Mouse (Mus musculus) limb, embryonic 12.5 days (tissue): ENCODE data around the gene Scel. TPM values are rescaled to one million over a fixed set of nuclear protein-coding genes. Genes with fewer than 3 reads are reported as not detected.

Experiments
- ATAC-seq: fragments of 200-750 bp; cut with Nextera tagmentation; 2 replicates; pipeline ENCODE4 v1.8.0; 2017; ENCODE audit warnings: low read depth, moderate TSS enrichment; ENCODE audit not compliant: insufficient number of reproducible peaks, insufficient read depth, low FRiP score, low TSS enrichment
- H3K27ac ChIP-seq: fragments of 300-500 bp; sonication (generic); 2 replicates; pipeline ENCODE4 v1.5.1; 2016; ENCODE audit warnings: mild to moderate bottlenecking, moderate library complexity
- H3K27me3 ChIP-seq: fragments of 300-500 bp; sonication (generic); 2 replicates; pipeline ENCODE4 v1.6.1; 2016; ENCODE audit warnings: mild to moderate bottlenecking, moderate library complexity
- H3K36me3 ChIP-seq: fragments of 300-500 bp; sonication (generic); 2 replicates; pipeline ENCODE4 v1.6.1; 2016; ENCODE audit warnings: mild to moderate bottlenecking, moderate library complexity
- H3K4me1 ChIP-seq: fragments of 300-500 bp; sonication (generic); replicated peaks from 2 replicates; pipeline ENCODE4 v1.6.1; 2016
- H3K4me2 ChIP-seq: fragments of 300-500 bp; sonication (generic); 2 replicates; pipeline ENCODE4 v1.6.1; 2016; ENCODE audit warnings: mild to moderate bottlenecking, moderate library complexity
- H3K4me3 ChIP-seq: fragments of 300-500 bp; sonication (generic); replicated peaks from 2 replicates; pipeline ENCODE4 v1.5.1; 2016; ENCODE audit warnings: mild to moderate bottlenecking
- H3K9ac ChIP-seq: fragments of 300-500 bp; sonication (generic); replicated peaks from 2 replicates; pipeline ENCODE4 v1.6.1; 2016; ENCODE audit warnings: mild to moderate bottlenecking, moderate library complexity
- H3K9me3 ChIP-seq: fragments of 300-500 bp; sonication (generic); 2 replicates; pipeline ENCODE4 v1.6.1; 2016; ENCODE audit warnings: mild to moderate bottlenecking, moderate library complexity
- WGBS: fragments of 180-500 bp; shearing (Covaris S2); methylation state at CpG from one replicate; pipeline ENCODE4 v1.1.7; 2016; 5-methylcytosine and 5-hydroxymethylcytosine counted together
- polyA plus RNA-seq: library from polyadenylated mRNA; unstranded; fragments of >200 nt; fragmentation: Nextera tagmentation; extraction: Ambion mirVana; gene quantifications from 2 replicates; pipeline ENCODE4 v1.2.1, GENCODE M21; 2016

The Scel gene
- polyA plus RNA-seq, 1 experiment from 2014 or later, result 0.11 TPM

DNA sequence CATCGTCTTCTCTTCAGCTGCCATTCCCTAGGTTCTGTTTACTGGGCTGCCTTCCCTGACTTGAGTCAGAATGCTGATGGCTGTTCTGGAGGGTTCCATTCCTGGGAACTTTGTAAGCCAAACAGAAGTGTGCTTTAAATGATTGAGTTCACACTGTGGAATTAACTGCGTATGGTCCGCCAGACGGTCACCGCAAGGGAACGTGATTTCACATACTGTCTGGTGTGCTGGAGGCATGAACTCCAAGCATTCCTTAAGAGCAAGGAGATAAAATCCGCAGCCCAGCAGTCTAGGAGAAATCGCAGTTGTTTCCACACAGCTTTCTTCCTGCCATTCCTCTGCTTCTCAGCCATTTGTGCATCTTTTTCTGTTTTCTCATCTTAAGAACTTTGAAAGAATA lies 2.3 kb downstream of the Scel start:
- Histone ChIP-seq H3K4me1 (peaks cover 5% of the 10 kb centered on the region; the same call in 1 of the 2 replicates), H3K4me3 (no peak overlapping the region), H3K9me3 (no peaks in the 10 kb centered on the region), H3K27ac (no peak overlapping the region), H3K36me3 (no peaks in the 10 kb centered on the region), H3K4me2 (no peak overlapping the region), H3K9ac (no peak overlapping the region), H3K27me3 (no peaks in the 10 kb centered on the region)
- ATAC-seq, result no peak
- 76% methylated on average over 8 of the region's 8 CpGs for WGBS

DNA sequence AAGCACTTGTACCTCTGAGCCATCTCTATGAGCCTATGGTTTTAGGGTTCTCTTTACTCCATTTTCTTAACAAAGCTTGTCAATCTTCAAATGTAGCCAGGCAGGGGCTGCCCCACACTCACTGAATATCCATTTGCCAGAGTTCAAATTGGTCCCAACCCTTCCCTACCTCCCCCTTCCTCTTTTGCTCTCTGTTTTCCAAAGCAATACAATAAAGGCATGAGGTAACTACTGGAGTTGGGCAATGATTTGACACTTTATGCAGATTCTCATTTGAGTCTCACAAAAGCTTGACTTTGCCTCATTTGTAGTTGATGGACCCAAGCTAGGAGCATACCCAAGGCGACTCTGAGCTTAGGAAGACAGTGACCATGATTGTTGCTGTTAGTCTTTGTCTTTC lies 13.1 kb downstream of the Scel start:
- Histone ChIP-seq H3K4me3 (no peak overlapping the region), H3K9me3 (peaks cover 12% of the 10 kb centered on the region; the same call in 1 of the 2 replicates), H3K9ac (no peak overlapping the region), H3K27ac (no peak overlapping the region), H3K4me2 (no peak overlapping the region), H3K27me3 (no peaks in the 10 kb centered on the region), H3K4me1 (no peaks in the 10 kb centered on the region), H3K36me3 (no peaks in the 10 kb centered on the region)
- WGBS, result 85% methylated on average over 1 of the region's 1 CpGs
- no peak for ATAC-seq

DNA sequence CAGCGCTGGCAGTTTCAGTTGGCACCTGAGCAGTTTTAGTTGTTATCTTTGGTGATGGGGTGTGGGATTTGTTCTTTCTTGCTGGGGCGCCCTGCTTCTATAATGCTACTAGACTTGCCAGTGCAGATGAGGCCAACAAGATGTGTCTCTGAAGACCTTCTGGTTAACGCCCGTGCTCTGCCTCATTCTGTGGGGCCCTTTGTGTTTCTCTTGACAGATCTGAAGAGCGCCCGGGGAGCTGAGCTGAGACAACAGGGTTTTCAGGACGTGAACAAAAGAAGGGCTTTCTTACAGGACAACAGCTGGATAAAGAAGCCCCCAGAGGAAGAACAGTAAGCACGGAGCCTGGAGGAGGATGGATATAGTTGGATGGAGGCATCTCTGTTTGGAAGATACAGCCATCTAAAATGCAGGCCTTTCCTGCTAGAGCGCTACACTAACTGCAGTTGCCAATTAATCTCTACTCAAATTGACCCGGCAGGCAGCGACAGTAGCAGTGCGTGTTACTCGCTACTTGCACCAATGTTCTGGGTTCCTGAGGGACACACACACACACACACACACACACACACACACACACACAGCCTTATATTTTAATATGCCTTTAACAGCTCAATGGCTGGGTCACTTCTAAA lies 16.7 kb downstream of the Scel start:
- Histone ChIP-seq H3K27me3 (no peaks in the 10 kb centered on the region), H3K27ac (no peak overlapping the region), H3K4me1 (no peaks in the 10 kb centered on the region), H3K9me3 (peaks cover 12% of the 10 kb centered on the region; the same call in 1 of the 2 replicates), H3K9ac (no peak overlapping the region), H3K4me2 (no peak overlapping the region), H3K36me3 (no peaks in the 10 kb centered on the region), H3K4me3 (no peak overlapping the region)
- no peak for ATAC-seq
- WGBS, result 76% methylated on average over 13 of the region's 13 CpGs

- Histone ChIP-seq H3K4me1 (no peaks in the 10 kb centered on the region), H3K27ac (no peak overlapping the region), H3K4me3 (no peak overlapping the region), H3K9ac (no peak overlapping the region), H3K4me2 (no peak overlapping the region), H3K36me3 (no peaks in the 10 kb centered on the region), H3K27me3 (no peaks in the 10 kb centered on the region), H3K9me3 (peaks cover 7% of the 10 kb centered on the region; the same call in 1 of the 2 replicates)
- ATAC-seq, result no peak
- WGBS, result 83% methylated on average over 11 of the region's 11 CpGs
Measured at GRCm38 (mm10) chr14:103531722-103532341, 18.7 kb downstream of the Scel start.

GRCm38 (mm10) chr14:103535511-103536024 lies 22.4 kb downstream of the Scel start:
- 83% methylated on average over 8 of the region's 8 CpGs for WGBS
- Histone ChIP-seq H3K4me3 (no peak overlapping the region), H3K9me3 (no peaks in the 10 kb centered on the region), H3K27me3 (no peaks in the 10 kb centered on the region), H3K36me3 (no peaks in the 10 kb centered on the region), H3K4me2 (no peak overlapping the region), H3K4me1 (no peaks in the 10 kb centered on the region), H3K27ac (no peak overlapping the region), H3K9ac (no peak overlapping the region)
- no peak for ATAC-seq

- no peak for ATAC-seq
Measured at GRCm38 (mm10) chr14:103536334-103536733, 23.2 kb downstream of the Scel start.

DNA sequence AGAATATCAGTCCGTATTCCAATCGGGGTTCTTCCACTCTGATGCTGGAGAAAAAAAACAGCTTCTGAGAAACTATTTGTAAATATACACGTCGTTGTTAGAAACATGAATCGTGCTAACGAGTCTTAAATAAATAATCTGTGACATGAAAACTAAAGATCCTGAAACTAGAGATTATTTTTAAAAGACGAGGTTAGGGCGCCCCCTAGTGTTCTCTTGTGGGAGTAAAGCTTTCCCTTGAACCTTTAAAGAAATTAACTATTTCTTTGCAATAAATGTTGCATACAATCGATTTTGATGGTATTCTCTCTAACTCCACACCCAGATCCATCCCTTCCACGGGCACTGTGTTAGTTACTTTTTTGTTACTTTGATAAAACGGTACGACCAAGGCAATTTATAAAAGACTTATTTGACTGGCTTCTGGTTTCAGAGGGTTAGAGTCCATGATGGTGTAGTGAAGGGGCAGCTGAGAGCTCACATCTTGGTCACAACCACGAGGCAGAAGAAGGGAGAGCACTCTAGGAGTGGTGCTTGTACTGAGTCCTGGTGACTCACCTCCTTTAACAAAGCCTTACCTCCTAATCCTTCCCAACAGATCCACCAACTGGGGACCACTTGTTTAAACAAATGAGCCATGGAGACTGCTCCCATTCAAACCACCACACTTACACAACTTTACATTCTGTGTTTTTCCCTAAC lies 24.4 kb downstream of the Scel start:
- H3K36me3 ChIP-seq, result no peaks in the 10 kb centered on the region
- no peak overlapping the region for H3K9ac ChIP-seq
- H3K4me1 ChIP-seq, result no peaks in the 10 kb centered on the region
- H3K4me3 ChIP-seq, result no peak overlapping the region
- 17% methylated on average over 13 of the region's 13 CpGs for WGBS
- no peaks in the 10 kb centered on the region for H3K9me3 ChIP-seq
- no peak overlapping the region for H3K4me2 ChIP-seq
- no peaks in the 10 kb centered on the region for H3K27me3 ChIP-seq
- H3K27ac ChIP-seq, result no peak overlapping the region
- no peak for ATAC-seq

More at GRCm38 (mm10) chr14:103536334-103536733, 23.2 kb downstream of the Scel start:
- no peak overlapping the region for H3K4me2 ChIP-seq
- no peak overlapping the region for H3K27ac ChIP-seq
- no peaks in the 10 kb centered on the region for H3K4me1 ChIP-seq
- H3K36me3 ChIP-seq, result no peaks in the 10 kb centered on the region
- H3K9ac ChIP-seq, result no peak overlapping the region
- WGBS, result 44% methylated on average over 10 of the region's 10 CpGs
- no peaks in the 10 kb centered on the region for H3K9me3 ChIP-seq
- no peak overlapping the region for H3K4me3 ChIP-seq
- H3K27me3 ChIP-seq, result no peaks in the 10 kb centered on the region

- H3K4me2 ChIP-seq, result no peak overlapping the region
- H3K27me3 ChIP-seq, result no peaks in the 10 kb centered on the region
- no peak overlapping the region for H3K27ac ChIP-seq
- no peaks in the 10 kb centered on the region for H3K4me1 ChIP-seq
- ATAC-seq, result no peak
- H3K4me3 ChIP-seq, result no peak overlapping the region
- WGBS, result 58% methylated on average over 4 of the region's 4 CpGs
- H3K9me3 ChIP-seq, result no peaks in the 10 kb centered on the region
- no peaks in the 10 kb centered on the region for H3K36me3 ChIP-seq
- H3K9ac ChIP-seq, result no peak overlapping the region
Measured at GRCm38 (mm10) chr14:103539796-103540195, 26.7 kb downstream of the Scel start.

GRCm38 (mm10) chr14:103541679-103542078 lies 28.5 kb downstream of the Scel start:
- Histone ChIP-seq H3K4me1 (no peaks in the 10 kb centered on the region), H3K27ac (no peak overlapping the region), H3K9ac (no peak overlapping the region), H3K36me3 (no peaks in the 10 kb centered on the region), H3K9me3 (no peaks in the 10 kb centered on the region), H3K4me3 (no peak overlapping the region), H3K27me3 (no peaks in the 10 kb centered on the region), H3K4me2 (no peak overlapping the region)
- 76% methylated on average over 5 of the region's 5 CpGs for WGBS
- no peak for ATAC-seq

DNA sequence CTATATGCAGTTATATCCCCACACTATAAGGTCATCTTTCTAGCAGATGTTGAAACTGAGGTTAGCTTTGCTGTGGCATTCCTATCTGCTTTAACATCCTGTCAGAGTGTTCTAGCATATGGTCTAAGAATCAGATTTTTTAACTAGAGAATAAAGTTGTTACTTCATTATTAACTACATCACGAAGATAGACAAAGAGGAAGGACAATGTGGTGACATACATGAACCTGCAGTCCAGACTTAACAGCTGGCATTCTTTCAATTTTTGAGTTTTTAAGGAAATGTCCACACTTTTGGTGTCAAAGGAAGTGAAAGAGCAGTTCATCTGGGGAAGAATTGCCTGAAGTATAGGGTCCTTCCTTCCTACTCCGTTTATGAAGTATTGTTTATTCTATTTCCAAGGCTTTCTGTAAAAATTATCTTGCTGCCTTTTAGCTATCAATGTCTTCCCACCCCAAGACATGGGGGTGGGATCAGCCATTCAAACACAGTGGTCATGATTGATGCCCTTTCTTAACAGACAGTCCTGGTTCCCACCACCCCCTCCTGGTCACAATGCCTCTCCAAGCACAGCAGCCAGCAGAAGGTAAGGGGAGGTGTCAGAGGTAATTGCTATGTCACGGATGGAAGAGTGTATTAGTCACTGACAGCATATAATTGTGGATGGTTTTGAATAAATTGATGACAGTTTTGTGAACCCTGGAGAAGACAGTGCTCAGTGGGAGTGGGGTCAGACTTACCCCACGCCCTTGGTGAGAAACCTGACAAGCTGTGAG lies 30.4 kb downstream of the Scel start:
- Histone ChIP-seq H3K9ac (no peak overlapping the region), H3K4me1 (no peaks in the 10 kb centered on the region), H3K4me2 (no peak overlapping the region), H3K27ac (no peak overlapping the region), H3K36me3 (no peaks in the 10 kb centered on the region), H3K9me3 (no peaks in the 10 kb centered on the region), H3K27me3 (no peaks in the 10 kb centered on the region), H3K4me3 (no peak overlapping the region)
- WGBS, result 67% methylated on average over 4 of the region's 4 CpGs
- ATAC-seq, result no peak

DNA sequence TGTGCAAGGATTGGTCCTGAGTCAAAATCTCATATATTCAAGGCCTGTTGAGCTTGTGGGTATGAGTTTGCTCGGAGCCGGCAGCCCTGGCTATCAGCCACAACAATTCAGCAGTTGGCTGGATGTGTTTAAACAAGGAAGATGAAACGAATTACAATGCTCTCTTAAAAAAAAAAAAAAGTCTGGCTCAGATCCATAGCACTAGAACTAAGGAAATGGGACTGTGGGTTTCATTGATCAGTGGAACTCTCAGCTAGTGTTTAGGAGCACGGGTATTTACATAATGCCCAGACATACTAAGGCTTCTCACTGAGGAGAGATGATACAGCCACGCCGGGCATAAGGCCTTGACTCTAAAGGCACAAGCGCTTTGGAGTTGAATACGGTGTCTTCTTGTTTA lies 32.6 kb downstream of the Scel start:
- no peak overlapping the region for H3K9ac ChIP-seq
- no peaks in the 10 kb centered on the region for H3K36me3 ChIP-seq
- H3K4me3 ChIP-seq, result no peak overlapping the region
- 83% methylated on average over 8 of the region's 8 CpGs for WGBS
- H3K27me3 ChIP-seq, result no peaks in the 10 kb centered on the region
- no peak for ATAC-seq
- no peaks in the 10 kb centered on the region for H3K4me1 ChIP-seq
- no peak overlapping the region for H3K4me2 ChIP-seq
- H3K27ac ChIP-seq, result no peak overlapping the region
- no peaks in the 10 kb centered on the region for H3K9me3 ChIP-seq
